Mouse (Mus musculus) hindbrain, embryonic 15.5 days (tissue): Measurements from ENCODE around the gene Hint1. TPM values are rescaled to one million over a fixed set of nuclear protein-coding genes. Genes with fewer than 3 reads are reported as not detected.

ENCODE experiments used
- ATAC-seq: fragments of 200-750 bp; cut with Nextera tagmentation; 2 replicates; pipeline ENCODE4 v1.8.0; 2017; ENCODE audit warnings: low read depth, moderate number of reproducible peaks, moderate TSS enrichment; ENCODE audit not compliant: low FRiP score
- H3K27ac ChIP-seq: fragments of 300-500 bp; sonication (generic); replicated peaks from 2 replicates; pipeline ENCODE4 v1.5.1; 2015; ENCODE audit warnings: mild to moderate bottlenecking, inconsistent platforms
- H3K27me3 ChIP-seq: fragments of 300-500 bp; sonication (generic); 2 replicates; pipeline ENCODE4 v1.6.1; 2015; ENCODE audit warnings: control low read depth, inconsistent platforms
- H3K36me3 ChIP-seq: fragments of 300-500 bp; sonication (generic); 2 replicates; pipeline ENCODE4 v1.6.1; 2015; ENCODE audit warnings: control low read depth, inconsistent platforms
- H3K4me1 ChIP-seq: fragments of 300-500 bp; sonication (generic); replicated peaks from 2 replicates; pipeline ENCODE4 v1.6.1; 2015; ENCODE audit warnings: control low read depth, inconsistent platforms
- H3K4me2 ChIP-seq: fragments of 300-500 bp; sonication (generic); 2 replicates; pipeline ENCODE4 v1.6.1; 2015; ENCODE audit warnings: moderate library complexity, mild to moderate bottlenecking, inconsistent platforms
- H3K4me3 ChIP-seq: fragments of 300-500 bp; sonication (generic); 2 replicates; pipeline ENCODE4 v1.5.1; 2015; ENCODE audit warnings: mild to moderate bottlenecking, inconsistent platforms
- H3K9ac ChIP-seq: fragments of 300-500 bp; sonication (generic); 2 replicates; pipeline ENCODE4 v1.6.1; 2015; ENCODE audit warnings: inconsistent platforms
- H3K9me3 ChIP-seq: fragments of 300-500 bp; sonication (generic); 2 replicates; pipeline ENCODE4 v1.6.1; 2016; ENCODE audit warnings: control low read depth, inconsistent platforms
- WGBS: fragments of 180-500 bp; shearing (Covaris S2); methylation state at CpG from one replicate; pipeline ENCODE4 v1.1.7; 2015; 5-methylcytosine and 5-hydroxymethylcytosine counted together
- polyA plus RNA-seq: library from polyadenylated mRNA; unstranded; fragments of >200 nt; fragmentation: Nextera tagmentation; extraction: Ambion mirVana; gene quantifications from 2 replicates; pipeline ENCODE4 v1.2.1, GENCODE M21; 2015

The Hint1 gene
- polyA plus RNA-seq, result 770 and 780 TPM in 2 replicates

GRCm38 (mm10) chr11:54866119-54867048 is at the start of gene Hint1:
Gene Hint1 (plus strand): TSS chr11:54866383.
- H3K9ac ChIP-seq, result peak within 1 kb of the TSS; percentile 98
- H3K9me3 ChIP-seq, result no peaks in the 10 kb centered on the region
- H3K27me3 ChIP-seq, result no peaks in the 10 kb centered on the region
- peak within 1 kb of the TSS; percentile 90 for H3K27ac ChIP-seq
- peak; percentile 80 for ATAC-seq
- peaks cover 37% of the 10 kb centered on the region for H3K4me1 ChIP-seq
- WGBS, result under 1% methylated on average over 86 of the region's 107 CpGs
- peaks cover 17% of the 10 kb centered on the region for H3K36me3 ChIP-seq
- H3K4me3 ChIP-seq, result peak within 1 kb of the TSS; percentile 87
- H3K4me2 ChIP-seq, result peak within 1 kb of the TSS; percentile 69

DNA sequence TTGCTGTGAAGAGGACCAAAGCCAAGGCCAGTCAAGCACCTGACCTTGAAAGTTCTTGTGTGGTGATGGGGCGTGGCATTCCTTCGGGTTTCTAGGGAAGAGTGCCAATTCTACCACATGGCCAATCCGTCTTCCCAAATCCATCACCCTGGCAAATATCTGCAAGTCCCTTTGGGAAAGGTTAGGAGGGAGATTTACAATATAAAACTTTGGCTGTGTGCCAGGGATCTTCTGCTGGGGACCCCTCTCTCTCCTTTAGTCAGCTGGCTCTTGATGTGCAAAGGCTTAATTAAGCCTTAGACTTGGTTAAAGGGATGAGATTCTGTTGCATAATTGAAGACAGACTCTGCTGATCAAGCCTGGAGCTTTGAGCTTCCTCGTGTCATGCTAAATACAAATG is 48.7 kb upstream of the Hint1 start:
- no peaks in the 10 kb centered on the region for H3K9me3 ChIP-seq
- no peak overlapping the region for H3K4me3 ChIP-seq
- no peaks in the 10 kb centered on the region for H3K36me3 ChIP-seq
- H3K4me2 ChIP-seq, result no peak overlapping the region
- H3K9ac ChIP-seq, result no peak overlapping the region
- WGBS, result 35% methylated on average over 4 of the region's 4 CpGs
- H3K27me3 ChIP-seq, result no peaks in the 10 kb centered on the region
- H3K27ac ChIP-seq, result no peak overlapping the region; the same call in 1 of the 2 replicates
- ATAC-seq, result no peak
- peaks cover 9% of the 10 kb centered on the region for H3K4me1 ChIP-seq

DNA sequence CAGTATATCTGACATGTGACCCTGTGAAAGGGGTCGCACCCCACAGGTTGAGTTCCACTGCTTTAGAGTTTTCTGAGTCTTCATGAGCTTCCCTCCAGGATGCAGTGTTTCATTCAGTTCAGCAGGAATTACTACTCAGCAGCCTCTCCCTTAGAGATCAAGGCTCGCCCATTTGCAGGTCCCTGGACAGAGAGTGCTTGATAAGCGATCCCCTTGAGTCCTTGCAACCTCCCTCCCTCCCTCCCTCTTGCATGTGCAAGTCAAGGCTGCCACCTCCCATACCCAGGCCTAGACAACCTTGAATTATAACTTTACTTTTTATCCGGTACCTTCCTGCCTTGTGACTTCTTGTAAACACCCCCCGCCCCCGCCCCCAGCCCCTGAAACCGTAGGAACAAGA is 46.7 kb upstream of the Hint1 start:
- 75% methylated on average over 7 of the region's 7 CpGs for WGBS
- Histone ChIP-seq H3K27me3 (no peaks in the 10 kb centered on the region), H3K4me2 (no peak overlapping the region), H3K4me1 (no peaks in the 10 kb centered on the region; the same call in 1 of the 2 replicates), H3K9ac (no peak overlapping the region), H3K36me3 (no peaks in the 10 kb centered on the region), H3K9me3 (no peaks in the 10 kb centered on the region), H3K27ac (no peak overlapping the region), H3K4me3 (no peak overlapping the region)
- no peak for ATAC-seq

GRCm38 (mm10) chr11:54823467-54823866 is 42.7 kb upstream of the Hint1 start:
- Histone ChIP-seq H3K4me3 (no peak overlapping the region), H3K9me3 (no peaks in the 10 kb centered on the region), H3K27ac (no peak overlapping the region), H3K27me3 (no peaks in the 10 kb centered on the region), H3K36me3 (no peaks in the 10 kb centered on the region), H3K9ac (no peak overlapping the region), H3K4me1 (no peaks in the 10 kb centered on the region; the same call in 1 of the 2 replicates), H3K4me2 (no peak overlapping the region)
- 79% methylated on average over 4 of the region's 4 CpGs for WGBS
- ATAC-seq, result no peak

- Histone ChIP-seq H3K27ac (no peak overlapping the region), H3K4me2 (no peak overlapping the region), H3K9ac (no peak overlapping the region), H3K4me3 (no peak overlapping the region), H3K4me1 (no peaks in the 10 kb centered on the region), H3K9me3 (no peaks in the 10 kb centered on the region), H3K27me3 (no peaks in the 10 kb centered on the region), H3K36me3 (no peaks in the 10 kb centered on the region)
- no peak for ATAC-seq
- WGBS, result 83% methylated on average over 4 of the region's 4 CpGs
These were observed 40.4 kb upstream of the Hint1 start for GRCm38 (mm10) chr11:54825774-54826173.

GRCm38 (mm10) chr11:54826819-54827218 is 39.4 kb upstream of the Hint1 start:
- Histone ChIP-seq H3K9ac (no peak overlapping the region), H3K9me3 (no peaks in the 10 kb centered on the region), H3K36me3 (no peaks in the 10 kb centered on the region), H3K4me3 (no peak overlapping the region), H3K27me3 (no peaks in the 10 kb centered on the region), H3K4me2 (no peak overlapping the region), H3K27ac (no peak overlapping the region), H3K4me1 (no peaks in the 10 kb centered on the region)
- ATAC-seq, result no peak
- WGBS, result 79% methylated on average over 8 of the region's 8 CpGs

DNA sequence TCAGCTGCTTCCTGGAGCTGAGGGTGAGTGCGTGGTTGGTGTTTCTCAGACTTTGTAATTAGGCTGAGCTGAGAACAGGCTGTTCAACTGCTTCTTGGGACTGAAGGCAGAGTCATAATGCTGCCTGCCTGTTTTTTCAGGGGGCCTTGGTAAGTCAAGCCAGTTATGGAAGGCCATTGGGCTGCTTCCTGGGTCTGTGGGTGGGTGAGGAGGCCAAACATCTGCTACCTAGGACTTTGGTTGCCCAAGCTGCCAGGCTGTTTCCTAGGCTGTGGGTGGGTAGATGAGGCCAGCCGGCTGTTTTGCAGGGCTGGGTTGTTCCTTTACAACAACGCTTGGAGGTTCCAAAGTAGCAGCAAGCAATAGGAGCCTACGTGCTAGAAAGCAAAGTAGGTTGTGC is 32.4 kb upstream of the Hint1 start:
- no peak for ATAC-seq
- no peak overlapping the region for H3K27ac ChIP-seq
- H3K9me3 ChIP-seq, result no peaks in the 10 kb centered on the region
- H3K9ac ChIP-seq, result no peak overlapping the region
- no peaks in the 10 kb centered on the region for H3K27me3 ChIP-seq
- 86% methylated on average over 4 of the region's 4 CpGs for WGBS
- H3K4me1 ChIP-seq, result no peaks in the 10 kb centered on the region
- no peak overlapping the region for H3K4me2 ChIP-seq
- no peak overlapping the region for H3K4me3 ChIP-seq
- no peaks in the 10 kb centered on the region for H3K36me3 ChIP-seq

DNA sequence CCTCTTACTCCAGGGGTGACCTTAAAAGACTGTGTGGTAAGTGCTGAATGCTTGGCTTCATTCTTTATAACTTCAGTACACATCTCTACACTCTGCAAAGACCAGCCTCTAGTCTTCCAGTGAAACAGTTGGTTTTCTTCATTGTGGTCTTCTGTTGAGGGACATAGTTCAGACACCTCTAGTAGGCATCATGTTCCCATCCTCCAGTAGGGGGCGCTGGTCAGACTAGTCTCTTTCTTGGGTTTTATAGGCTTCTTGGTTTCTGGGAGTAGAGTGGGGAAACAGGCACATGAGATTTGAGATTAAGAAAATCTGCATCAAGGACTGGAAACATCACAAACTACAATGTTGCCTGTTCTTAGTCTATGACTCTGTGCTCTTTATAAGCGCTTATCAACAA is 31.6 kb upstream of the Hint1 start:
- Histone ChIP-seq H3K4me3 (no peak overlapping the region), H3K27me3 (no peaks in the 10 kb centered on the region), H3K4me1 (no peaks in the 10 kb centered on the region), H3K4me2 (no peak overlapping the region), H3K9me3 (no peaks in the 10 kb centered on the region), H3K9ac (no peak overlapping the region), H3K36me3 (no peaks in the 10 kb centered on the region), H3K27ac (no peak overlapping the region)
- ATAC-seq, result no peak
- 60% methylated on average over 2 of the region's 2 CpGs for WGBS

DNA sequence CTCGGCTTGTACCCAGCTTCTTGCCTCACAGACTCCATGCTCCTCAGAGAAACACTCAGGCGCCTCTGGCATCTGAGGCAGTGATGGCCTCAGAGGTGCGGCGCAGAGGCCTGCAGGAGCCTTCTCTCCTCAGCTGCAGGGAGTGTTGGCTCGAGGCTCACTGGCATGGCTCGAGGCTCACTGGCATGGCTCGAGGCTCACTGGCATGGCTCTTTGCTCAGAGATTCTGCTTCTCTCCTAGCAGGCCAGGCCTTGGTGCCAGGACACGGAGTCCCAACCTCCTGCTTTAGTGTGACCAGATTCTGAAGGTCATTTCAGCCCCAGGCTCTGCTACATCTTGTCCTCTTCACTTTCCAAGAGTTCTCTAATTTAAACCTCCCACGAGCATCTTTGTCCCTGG is 30.1 kb upstream of the Hint1 start:
- H3K4me2 ChIP-seq, result no peak overlapping the region
- no peaks in the 10 kb centered on the region for H3K4me1 ChIP-seq
- no peak for ATAC-seq
- H3K9ac ChIP-seq, result no peak overlapping the region
- no peak overlapping the region for H3K27ac ChIP-seq
- no peaks in the 10 kb centered on the region for H3K27me3 ChIP-seq
- no peaks in the 10 kb centered on the region for H3K36me3 ChIP-seq
- no peak overlapping the region for H3K4me3 ChIP-seq
- 84% methylated on average over 9 of the region's 9 CpGs for WGBS
- H3K9me3 ChIP-seq, result no peaks in the 10 kb centered on the region

GRCm38 (mm10) chr11:54839696-54840095 is 26.5 kb upstream of the Hint1 start:
- Histone ChIP-seq H3K27ac (no peak overlapping the region), H3K4me1 (0 out of 2 replicates have a peak, but pooled peaks cover 3% of the 10 kb centered on the region), H3K9me3 (no peaks in the 10 kb centered on the region), H3K36me3 (no peaks in the 10 kb centered on the region), H3K9ac (no peak overlapping the region), H3K27me3 (no peaks in the 10 kb centered on the region), H3K4me2 (no peak overlapping the region), H3K4me3 (no peak overlapping the region)
- no peak for ATAC-seq
- WGBS, result 96% methylated on average over 4 of the region's 4 CpGs

DNA sequence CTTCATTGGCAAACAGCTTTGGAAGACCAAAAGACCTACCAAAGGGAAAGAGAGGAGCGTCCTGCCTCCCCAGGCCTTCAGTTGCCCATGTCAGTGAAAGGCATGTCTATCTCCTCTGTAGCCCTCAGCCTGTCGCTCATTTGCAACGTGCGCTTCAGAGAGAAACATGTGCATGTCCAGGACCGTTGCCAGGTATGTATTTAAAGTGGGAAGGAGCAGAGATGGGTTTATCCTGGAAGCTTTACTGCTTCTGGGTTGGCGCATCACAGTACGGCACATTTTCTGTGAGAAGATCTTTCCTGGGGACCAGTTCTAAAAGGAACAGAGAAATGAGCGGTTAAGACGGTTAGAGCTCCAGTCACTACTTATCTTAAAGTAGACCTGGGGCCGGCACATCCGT is 25.3 kb upstream of the Hint1 start:
- WGBS, result 91% methylated on average over 11 of the region's 11 CpGs
- H3K9me3 ChIP-seq, result no peaks in the 10 kb centered on the region
- no peak overlapping the region for H3K4me3 ChIP-seq
- no peaks in the 10 kb centered on the region for H3K36me3 ChIP-seq
- 0 out of 2 replicates have a peak, but pooled peaks cover 8% of the 10 kb centered on the region for H3K4me1 ChIP-seq
- no peak overlapping the region for H3K27ac ChIP-seq
- no peaks in the 10 kb centered on the region for H3K27me3 ChIP-seq
- no peak overlapping the region for H3K4me2 ChIP-seq
- H3K9ac ChIP-seq, result no peak overlapping the region
- ATAC-seq, result no peak

GRCm38 (mm10) chr11:54844424-54844823 is 21.8 kb upstream of the Hint1 start:
- ATAC-seq, result no peak
- 0 out of 2 replicates have a peak, but pooled peaks cover 11% of the 10 kb centered on the region for H3K4me1 ChIP-seq
- H3K9me3 ChIP-seq, result no peaks in the 10 kb centered on the region
- no peak overlapping the region for H3K4me3 ChIP-seq
- 36% methylated on average over 9 of the region's 9 CpGs for WGBS
- H3K4me2 ChIP-seq, result no peak overlapping the region
- H3K27ac ChIP-seq, result no peak overlapping the region
- no peaks in the 10 kb centered on the region for H3K36me3 ChIP-seq
- no peaks in the 10 kb centered on the region for H3K27me3 ChIP-seq
- no peak overlapping the region for H3K9ac ChIP-seq
